Mouse (Mus musculus) liver, embryonic 14.5 days (tissue): ENCODE data around the gene Mutyh.

Source experiments
- CTCF ChIP-seq: IDR thresholded peaks from 2 replicates; pipeline ENCODE4 v1.5.1; 2016; ENCODE audit warnings: antibody characterized with exemption, low read depth, control low read depth
- EP300 ChIP-seq: IDR thresholded peaks from 2 replicates; pipeline ENCODE4 v1.6.1; 2016; ENCODE audit warnings: antibody characterized with exemption, low read depth

DNA sequence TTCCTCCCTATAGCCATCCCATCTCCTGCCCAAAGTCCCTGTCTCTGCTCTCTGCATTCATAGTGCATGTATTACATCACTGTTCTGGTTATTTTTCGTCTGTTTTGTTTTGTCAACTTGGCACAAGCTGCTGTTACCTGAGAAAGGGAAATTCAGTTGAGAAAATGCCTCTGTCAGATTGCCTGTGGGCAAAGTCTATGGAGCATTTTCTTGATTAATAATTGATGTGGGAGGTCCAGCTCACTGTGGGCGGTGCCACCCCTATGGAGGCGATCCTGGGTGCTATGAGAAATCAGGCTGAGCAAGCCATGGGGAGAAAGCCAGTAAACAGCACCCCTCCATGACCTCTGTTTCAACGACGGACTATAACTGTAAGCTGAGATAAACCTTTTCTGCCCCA is 52.2 kb downstream of the Mutyh start:
- no peak for TF ChIP-seq CTCF
- no peak for TF ChIP-seq EP300
